Mouse (Mus musculus): ENCODE measurements at regions not wholly inside any gene's neighbourhood (a gene's known extent, or its start where the extent isn't known, plus 50 kb on each side); places are given as distances from the start of the nearest gene placed in this dataset.

DNA sequence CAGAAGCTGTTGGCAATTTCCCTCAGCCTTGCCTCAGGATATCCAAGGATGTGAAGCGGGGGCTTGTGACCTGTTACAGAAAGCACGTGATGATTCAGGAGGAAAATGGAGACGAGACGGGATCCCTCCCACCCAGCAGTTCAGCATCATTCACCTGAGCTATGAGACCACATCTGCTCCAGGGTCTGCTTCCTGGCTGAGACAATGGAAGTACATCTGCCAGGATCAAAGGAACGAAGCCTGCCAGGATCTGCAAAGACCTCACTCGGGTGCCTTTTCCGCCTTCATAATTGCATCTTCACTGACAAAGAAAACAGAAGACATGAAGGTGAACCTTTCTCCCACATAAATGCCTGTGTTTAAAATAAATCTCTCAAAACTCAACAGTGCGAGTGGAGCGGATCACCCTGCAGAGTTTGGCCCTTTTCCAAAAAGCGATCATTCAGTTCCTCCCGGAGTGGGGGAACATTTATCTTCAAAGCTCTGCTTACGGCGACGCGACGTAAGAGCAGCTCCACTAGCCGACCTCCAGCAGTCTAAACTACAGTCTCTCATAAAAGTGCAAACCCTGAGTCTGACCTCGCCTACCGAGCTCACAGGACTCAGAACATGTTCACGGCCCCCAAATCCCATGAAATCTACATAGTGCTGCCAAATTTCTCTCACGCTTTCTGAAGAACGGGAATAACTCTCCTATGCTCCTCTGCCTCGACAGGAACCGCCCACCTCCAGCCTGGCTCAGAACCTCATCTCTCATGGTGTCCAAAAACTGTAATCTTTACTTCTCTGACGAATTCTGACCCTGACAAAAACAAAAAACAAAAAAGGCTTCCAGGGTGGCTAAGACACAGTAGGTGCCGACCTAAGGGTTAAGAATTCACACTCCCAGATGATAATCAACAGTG lies 117.0 kb downstream of the Setd4 start:
- Histone ChIP-seq H3K4me3 (ENCODE audit: low read depth, low read length) (no peak overlapping the region), H3K36me3 (replicated peaks) (no peaks in the 10 kb centered on the region), H3K27me3 (ENCODE audit: insufficient read depth, low read length) (peaks cover 2% of the 10 kb centered on the region; the same call in 1 of the 2 replicates), H3K4me1 (ENCODE audit: insufficient read depth, low read depth, low read length) (no peaks in the 10 kb centered on the region), H3K9me3 (replicated peaks) (no peaks in the 10 kb centered on the region)
- ATAC-seq (ENCODE audit: extremely low read depth, insufficient number of reproducible peaks, low FRiP score, poor library complexity, severe bottlenecking) (no peak), DNase-seq (ENCODE audit: low spot score) (no peak)
- no peak for TF ChIP-seq POLR2AphosphoS5 (IDR thresholded peaks at IDR 0.05; ENCODE audit: insufficient replicate concordance, low read depth, low read length)
- TF ChIP-seq GATA2 (IDR thresholded peaks at IDR 0.05; ENCODE audit: borderline replicate concordance, low read depth, low read length), result no peak
- TF ChIP-seq GATA1 (IDR thresholded peaks at IDR 0.05; ENCODE audit: borderline replicate concordance, low read length), result no peak
- TF ChIP-seq TAL1 (conservative IDR thresholded peaks at IDR 0.05; ENCODE audit: low read depth, low read length), result no peak

DNA sequence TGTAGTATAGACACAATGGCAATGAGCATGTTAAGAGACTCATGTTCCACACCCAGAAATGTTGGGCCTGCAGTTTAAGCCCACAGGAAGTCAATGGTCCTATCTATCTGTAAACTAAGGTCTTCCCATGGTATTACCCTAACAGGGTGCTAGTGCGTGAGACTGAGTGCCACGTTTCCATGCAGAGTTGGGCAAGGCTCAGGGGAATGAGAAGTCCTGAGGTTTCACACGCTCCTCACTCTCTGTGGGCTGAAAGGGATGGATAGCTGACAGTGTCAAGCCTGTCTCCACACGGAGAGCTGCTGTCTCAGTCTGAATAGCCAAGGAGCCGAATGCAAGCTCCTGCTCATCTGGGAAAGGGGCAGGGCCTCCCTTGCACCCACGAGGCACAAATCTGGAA lies 133.9 kb downstream of the Setd4 start:
- no peak overlapping the region for H3K4me3 ChIP-seq (ENCODE audit: low read depth, low read length)
- H3K4me1 ChIP-seq (ENCODE audit: insufficient read depth, low read depth, low read length), result no peaks in the 10 kb centered on the region
- TF ChIP-seq GATA2 (IDR thresholded peaks at IDR 0.05; ENCODE audit: borderline replicate concordance, low read depth, low read length) (no peak), POLR2AphosphoS5 (IDR thresholded peaks at IDR 0.05; ENCODE audit: insufficient replicate concordance, low read depth, low read length) (no peak), TAL1 (conservative IDR thresholded peaks at IDR 0.05; ENCODE audit: low read depth, low read length) (no peak)
- H3K36me3 ChIP-seq (replicated peaks), result no peaks in the 10 kb centered on the region
- peaks cover 4% of the 10 kb centered on the region for H3K9me3 ChIP-seq (replicated peaks)
- DNase-seq (ENCODE audit: low spot score), result no peak
- peaks cover 12% of the 10 kb centered on the region; the same call in 1 of the 2 replicates for H3K27me3 ChIP-seq (ENCODE audit: insufficient read depth, low read length)
- ATAC-seq (ENCODE audit: extremely low read depth, insufficient number of reproducible peaks, low FRiP score, poor library complexity, severe bottlenecking), result no peak

DNA sequence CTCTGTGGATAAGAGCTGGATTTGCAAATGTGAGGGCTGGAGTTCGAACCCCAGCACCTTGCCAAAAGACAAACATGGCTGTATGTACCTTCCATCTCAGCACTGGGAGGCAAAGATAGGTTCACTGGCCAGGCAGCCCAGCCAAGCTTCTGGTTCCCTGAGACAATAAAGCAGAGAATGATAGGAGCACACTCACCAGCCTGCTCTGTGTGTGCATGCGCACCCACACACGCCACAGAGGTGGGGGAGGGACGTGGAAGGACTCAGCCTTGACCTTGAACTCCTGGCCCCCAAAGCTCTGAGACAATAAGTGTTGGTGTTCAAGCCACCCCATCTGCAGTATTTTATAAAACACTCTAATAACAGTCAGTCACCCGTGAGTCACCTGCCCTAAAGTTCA lies 138.1 kb downstream of the Setd4 start:
- Histone ChIP-seq H3K36me3 (replicated peaks) (no peaks in the 10 kb centered on the region), H3K4me1 (ENCODE audit: insufficient read depth, low read depth, low read length) (no peaks in the 10 kb centered on the region), H3K27me3 (ENCODE audit: insufficient read depth, low read length) (peaks cover 7% of the 10 kb centered on the region; the same call in 1 of the 2 replicates), H3K4me3 (ENCODE audit: low read depth, low read length) (no peak overlapping the region), H3K9me3 (replicated peaks) (peaks cover 4% of the 10 kb centered on the region)
- DNase-seq (ENCODE audit: low spot score) (no peak), ATAC-seq (ENCODE audit: extremely low read depth, insufficient number of reproducible peaks, low FRiP score, poor library complexity, severe bottlenecking) (no peak)
- no peak for TF ChIP-seq GATA2 (IDR thresholded peaks at IDR 0.05; ENCODE audit: borderline replicate concordance, low read depth, low read length)
- no peak for TF ChIP-seq CTCF (IDR thresholded peaks at IDR 0.05; ENCODE audit: low read depth, low read length)
- no peak for TF ChIP-seq GATA1 (IDR thresholded peaks at IDR 0.05; ENCODE audit: borderline replicate concordance, low read length)
- TF ChIP-seq TAL1 (conservative IDR thresholded peaks at IDR 0.05; ENCODE audit: low read depth, low read length), result no peak
- no peak for TF ChIP-seq POLR2AphosphoS5 (IDR thresholded peaks at IDR 0.05; ENCODE audit: insufficient replicate concordance, low read depth, low read length)

DNA sequence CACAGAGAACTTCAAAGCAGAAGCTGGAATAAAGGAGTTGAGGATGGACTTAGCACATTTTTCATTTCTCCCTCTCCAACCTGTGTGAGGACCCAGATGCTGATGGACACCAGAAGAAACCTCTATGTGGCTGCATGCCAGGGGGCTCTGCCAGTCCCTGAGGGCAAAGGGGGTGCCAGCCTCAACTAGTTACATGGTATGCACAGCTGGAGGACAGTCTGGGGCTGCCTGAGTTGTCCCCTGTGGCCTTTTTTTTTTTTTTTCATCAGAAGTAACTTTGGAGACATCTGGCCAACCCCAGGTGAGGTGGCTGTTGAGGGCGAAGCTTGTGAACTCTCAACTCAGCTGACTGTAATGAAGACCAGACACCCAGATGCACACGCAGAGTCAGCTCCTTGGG lies 139.0 kb downstream of the Setd4 start:
- no peaks in the 10 kb centered on the region for H3K4me1 ChIP-seq (ENCODE audit: insufficient read depth, low read depth, low read length)
- H3K4me3 ChIP-seq (ENCODE audit: low read depth, low read length), result no peak overlapping the region
- H3K9me3 ChIP-seq (replicated peaks), result peaks cover under 1% of the 10 kb centered on the region
- H3K36me3 ChIP-seq (replicated peaks), result no peaks in the 10 kb centered on the region
- no peak for TF ChIP-seq GATA1 (IDR thresholded peaks at IDR 0.05; ENCODE audit: borderline replicate concordance, low read length)
- TF ChIP-seq CTCF (IDR thresholded peaks at IDR 0.05; ENCODE audit: low read depth, low read length), result no peak
- no peak for TF ChIP-seq TAL1 (conservative IDR thresholded peaks at IDR 0.05; ENCODE audit: low read depth, low read length)
- no peak for TF ChIP-seq POLR2AphosphoS5 (IDR thresholded peaks at IDR 0.05; ENCODE audit: insufficient replicate concordance, low read depth, low read length)
- no peak for TF ChIP-seq GATA2 (IDR thresholded peaks at IDR 0.05; ENCODE audit: borderline replicate concordance, low read depth, low read length)
- peaks cover 11% of the 10 kb centered on the region for H3K27me3 ChIP-seq (ENCODE audit: insufficient read depth, low read length)
- no peak for ATAC-seq (ENCODE audit: extremely low read depth, insufficient number of reproducible peaks, low FRiP score, poor library complexity, severe bottlenecking)
- no peak for DNase-seq (ENCODE audit: low spot score)

DNA sequence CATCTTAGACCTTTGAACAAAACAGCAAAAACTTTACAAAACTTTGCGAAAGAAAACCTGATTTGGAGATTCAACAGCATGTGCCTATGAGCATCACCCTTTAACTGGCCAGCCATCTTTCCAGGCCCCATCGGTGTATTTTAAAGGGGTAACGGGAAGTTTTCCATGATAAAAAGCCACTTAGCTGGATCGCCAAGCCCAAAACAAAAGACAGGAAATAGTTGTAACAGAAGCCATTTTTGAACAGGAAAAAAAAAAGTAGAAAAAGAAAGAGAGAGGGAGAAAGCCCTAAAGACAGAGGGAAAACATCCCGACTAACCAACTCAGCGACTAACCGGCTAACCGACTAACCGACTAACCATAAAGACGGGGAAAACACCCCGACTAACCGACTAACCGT lies 140.5 kb downstream of the Setd4 start:
- TF ChIP-seq TAL1 (conservative IDR thresholded peaks at IDR 0.05; ENCODE audit: low read depth, low read length) (no peak), POLR2AphosphoS5 (IDR thresholded peaks at IDR 0.05; ENCODE audit: insufficient replicate concordance, low read depth, low read length) (no peak), GATA2 (IDR thresholded peaks at IDR 0.05; ENCODE audit: borderline replicate concordance, low read depth, low read length) (no peak), CTCF (IDR thresholded peaks at IDR 0.05; ENCODE audit: low read depth, low read length) (no peak), GATA1 (IDR thresholded peaks at IDR 0.05; ENCODE audit: borderline replicate concordance, low read length) (no peak)
- no peak overlapping the region for H3K4me3 ChIP-seq (ENCODE audit: low read depth, low read length)
- DNase-seq (ENCODE audit: low spot score), result no peak
- H3K27me3 ChIP-seq (ENCODE audit: insufficient read depth, low read length), result peaks cover 11% of the 10 kb centered on the region
- no peaks in the 10 kb centered on the region for H3K9me3 ChIP-seq (replicated peaks)
- no peak for ATAC-seq (ENCODE audit: extremely low read depth, insufficient number of reproducible peaks, low FRiP score, poor library complexity, severe bottlenecking)
- H3K36me3 ChIP-seq (replicated peaks), result no peaks in the 10 kb centered on the region
- H3K4me1 ChIP-seq (ENCODE audit: insufficient read depth, low read depth, low read length), result no peaks in the 10 kb centered on the region

DNA sequence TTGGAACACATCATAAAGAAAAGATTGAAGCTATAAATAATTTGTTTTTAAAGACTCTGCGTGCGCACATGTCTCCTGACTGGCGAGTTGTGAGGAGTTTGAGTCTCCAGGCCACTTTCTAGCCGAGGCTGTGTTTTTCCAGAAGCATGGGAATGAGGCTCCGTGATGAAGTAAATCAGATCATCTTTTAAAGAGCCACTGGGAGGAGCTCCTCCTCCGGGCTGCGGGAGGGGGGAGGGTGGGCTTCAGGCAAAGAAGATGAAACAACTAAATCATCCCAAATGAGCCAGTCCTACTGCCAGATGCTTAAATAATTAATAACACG lies 141.6 kb downstream of the Setd4 start:
- no peak for TF ChIP-seq CTCF (IDR thresholded peaks at IDR 0.05; ENCODE audit: low read depth, low read length)
- no peak for TF ChIP-seq GATA2 (IDR thresholded peaks at IDR 0.05; ENCODE audit: borderline replicate concordance, low read depth, low read length)
- TF ChIP-seq POLR2AphosphoS5 (IDR thresholded peaks at IDR 0.05; ENCODE audit: insufficient replicate concordance, low read depth, low read length), result no peak
- no peak for TF ChIP-seq TAL1 (conservative IDR thresholded peaks at IDR 0.05; ENCODE audit: low read depth, low read length)
- no peak for TF ChIP-seq GATA1 (IDR thresholded peaks at IDR 0.05; ENCODE audit: borderline replicate concordance, low read length)
- no peaks in the 10 kb centered on the region for H3K36me3 ChIP-seq (replicated peaks)
- no peaks in the 10 kb centered on the region for H3K9me3 ChIP-seq (replicated peaks)
- no peaks in the 10 kb centered on the region for H3K4me1 ChIP-seq (ENCODE audit: insufficient read depth, low read depth, low read length)
- no peak overlapping the region for H3K4me3 ChIP-seq (ENCODE audit: low read depth, low read length)
- DNase-seq (ENCODE audit: low spot score) (no peak), ATAC-seq (ENCODE audit: extremely low read depth, insufficient number of reproducible peaks, low FRiP score, poor library complexity, severe bottlenecking) (no peak)
- peaks cover 15% of the 10 kb centered on the region for H3K27me3 ChIP-seq (ENCODE audit: insufficient read depth, low read length)
